Mouse (Mus musculus): ENCODE measurements around the gene Bloc1s2. TPM values are rescaled to one million over a fixed set of nuclear protein-coding genes. Genes with fewer than 3 reads are reported as not detected.

Bloc1s2 gene
- polyA plus RNA-seq, 1 experiment: 13.0 TPM

DNA sequence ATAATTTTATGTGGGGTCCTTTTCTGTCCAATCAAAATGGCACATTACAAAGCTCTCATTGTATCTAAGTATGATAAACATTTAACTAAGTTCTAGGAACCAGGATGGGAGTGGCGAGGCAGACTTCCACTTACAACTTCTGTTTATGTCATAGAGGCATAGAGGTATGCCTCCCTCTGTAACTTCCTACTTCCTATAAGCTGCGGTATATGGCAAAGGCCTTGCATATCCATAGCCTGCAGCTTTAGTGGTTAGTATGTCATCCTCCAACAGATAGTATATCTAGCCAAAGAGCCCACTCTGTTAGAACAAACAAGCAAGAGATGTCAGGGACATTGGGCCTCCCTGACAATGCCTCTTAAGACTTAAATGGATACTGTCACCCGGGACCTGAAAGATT lies 30.5 kb upstream of the Bloc1s2 start:
- Histone ChIP-seq H3K36me3 (ENCODE audit: control insufficient read depth, insufficient read depth, low read length) (no peaks in the 10 kb centered on the region), H3K4me1 (ENCODE audit: control insufficient read depth, insufficient read depth, insufficient read length, low read length) (no peaks in the 10 kb centered on the region), H3K4me3 (ENCODE audit: low read depth, low read length) (no peak overlapping the region), H3K27me3 (ENCODE audit: control insufficient read depth, insufficient read depth, low read length) (no peaks in the 10 kb centered on the region), H3K27ac (ENCODE audit: insufficient read depth, low read depth, low read length) (no peak overlapping the region)
- no peak for TF ChIP-seq POLR2A (IDR thresholded peaks at IDR 0.05; ENCODE audit: low read depth, low read length)
- TF ChIP-seq CTCF (IDR thresholded peaks at IDR 0.05; ENCODE audit: extremely low read depth, insufficient read length, insufficient replicate concordance, low read depth, low read length): no peak
- 71% methylated on average over 3 of the region's 3 CpGs for WGBS

DNA sequence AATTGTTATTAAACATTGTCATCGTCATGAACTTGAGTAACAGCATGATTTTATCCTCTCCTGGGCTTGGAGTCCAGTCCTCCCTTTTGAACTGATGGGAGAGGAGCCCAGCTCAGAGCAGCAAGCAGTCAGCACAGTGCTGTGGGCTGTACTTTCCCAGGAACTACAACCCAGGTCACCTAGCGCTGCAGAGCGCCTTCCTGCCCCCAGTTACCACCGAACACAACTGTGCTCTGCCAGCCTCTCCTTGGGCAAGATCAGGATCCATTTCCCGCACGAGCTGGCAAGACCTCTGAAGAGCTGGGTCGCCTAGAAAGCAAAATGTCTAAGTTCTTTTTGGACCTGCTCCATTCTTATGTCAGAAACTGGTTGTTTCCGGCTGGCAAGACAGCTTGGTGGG lies 28.6 kb upstream of the Bloc1s2 start:
- WGBS: 58% methylated on average over 8 of the region's 8 CpGs
- Histone ChIP-seq H3K4me1 (ENCODE audit: control insufficient read depth, insufficient read depth, insufficient read length, low read length) (no peaks in the 10 kb centered on the region), H3K36me3 (ENCODE audit: control insufficient read depth, insufficient read depth, low read length) (no peaks in the 10 kb centered on the region), H3K27me3 (ENCODE audit: control insufficient read depth, insufficient read depth, low read length) (no peaks in the 10 kb centered on the region), H3K4me3 (ENCODE audit: low read depth, low read length) (no peak overlapping the region), H3K27ac (ENCODE audit: insufficient read depth, low read depth, low read length) (no peak overlapping the region)
- TF ChIP-seq POLR2A (IDR thresholded peaks at IDR 0.05; ENCODE audit: low read depth, low read length) (no peak), CTCF (IDR thresholded peaks at IDR 0.05; ENCODE audit: extremely low read depth, insufficient read length, insufficient replicate concordance, low read depth, low read length) (no peak)

DNA sequence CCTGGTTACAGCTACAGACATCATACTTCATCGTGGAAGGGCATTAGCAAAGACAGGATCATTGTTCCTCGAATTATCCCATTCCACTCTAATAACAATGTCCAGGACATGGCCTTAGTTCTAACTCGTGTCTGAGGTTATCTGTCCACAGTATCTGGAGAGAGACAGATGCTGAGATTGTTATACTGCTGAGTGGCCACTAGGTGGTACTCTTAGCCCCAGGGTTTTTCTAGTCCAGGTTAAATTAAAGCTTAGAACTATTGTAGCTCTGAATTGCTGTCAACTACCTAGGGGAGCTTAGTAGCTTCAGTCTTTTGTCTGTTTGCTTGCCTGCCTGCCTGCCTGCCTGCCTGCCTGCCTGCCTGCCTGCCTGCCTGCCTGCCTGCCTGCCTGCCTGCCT lies 15.3 kb upstream of the Bloc1s2 start:
- Histone ChIP-seq H3K4me1 (ENCODE audit: control insufficient read depth, insufficient read depth, insufficient read length, low read length) (no peaks in the 10 kb centered on the region), H3K36me3 (ENCODE audit: control insufficient read depth, insufficient read depth, low read length) (no peaks in the 10 kb centered on the region), H3K27ac (ENCODE audit: insufficient read depth, low read depth, low read length) (no peak overlapping the region), H3K4me3 (ENCODE audit: low read depth, low read length) (no peak overlapping the region), H3K27me3 (ENCODE audit: control insufficient read depth, insufficient read depth, low read length) (no peaks in the 10 kb centered on the region)
- 11% methylated on average over 3 of the region's 3 CpGs for WGBS
- TF ChIP-seq CTCF (IDR thresholded peaks at IDR 0.05; ENCODE audit: extremely low read depth, insufficient read length, insufficient replicate concordance, low read depth, low read length): no peak
- no peak for TF ChIP-seq POLR2A (IDR thresholded peaks at IDR 0.05; ENCODE audit: low read depth, low read length)

DNA sequence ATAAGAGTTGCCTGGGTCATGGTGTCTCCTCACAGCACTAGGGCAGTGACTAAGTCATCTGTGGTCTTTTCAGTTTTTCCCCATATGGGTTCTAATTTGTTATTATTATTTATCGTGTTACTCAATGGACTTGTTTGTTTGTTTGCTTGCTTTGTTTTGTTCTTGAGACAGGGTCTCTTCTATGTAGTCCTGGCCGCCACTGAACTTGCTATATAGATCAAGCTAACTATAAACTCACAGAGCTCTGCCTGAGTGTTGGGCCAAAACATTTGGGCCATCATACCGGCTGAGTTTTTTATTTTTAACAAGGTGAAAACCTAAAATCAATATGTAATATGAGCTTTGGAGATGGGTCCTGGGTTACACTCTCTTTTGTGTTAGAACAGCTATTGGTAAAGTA lies 13.1 kb upstream of the Bloc1s2 start:
- WGBS: 76% methylated on average over 3 of the region's 3 CpGs

DNA sequence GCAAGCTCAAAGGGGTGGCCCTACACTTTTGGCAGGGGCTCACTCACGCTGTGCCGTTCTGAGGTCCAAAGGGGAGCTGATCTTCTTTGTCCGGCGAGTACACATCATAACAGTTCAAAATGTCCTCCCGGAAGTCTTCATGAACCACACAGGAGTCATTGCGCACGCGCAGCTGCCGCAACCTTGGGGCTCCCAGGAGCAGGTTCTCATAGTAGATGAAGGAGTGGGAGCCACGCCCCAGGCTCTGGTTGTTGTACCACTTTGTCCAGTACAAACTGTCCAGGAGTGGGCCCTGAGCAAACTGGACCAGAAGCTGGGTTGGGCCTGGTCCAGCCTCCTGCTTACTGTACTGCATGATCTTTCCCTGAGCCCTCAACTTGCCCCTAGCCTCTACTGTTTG lies 10.8 kb upstream of the Bloc1s2 start:
- 91% methylated on average over 10 of the region's 10 CpGs for WGBS
- no peak overlapping the region for H3K4me3 ChIP-seq (ENCODE audit: low read depth, low read length)
- no peaks in the 10 kb centered on the region for H3K27me3 ChIP-seq (ENCODE audit: control insufficient read depth, insufficient read depth, low read length)
- H3K4me1 ChIP-seq (ENCODE audit: control insufficient read depth, insufficient read depth, insufficient read length, low read length): no peaks in the 10 kb centered on the region
- H3K27ac ChIP-seq (ENCODE audit: insufficient read depth, low read depth, low read length): no peak overlapping the region
- TF ChIP-seq CTCF (IDR thresholded peaks at IDR 0.05; ENCODE audit: extremely low read depth, insufficient read length, insufficient replicate concordance, low read depth, low read length): no peak
- no peak for TF ChIP-seq POLR2A (IDR thresholded peaks at IDR 0.05; ENCODE audit: low read depth, low read length)
- no peaks in the 10 kb centered on the region for H3K36me3 ChIP-seq (ENCODE audit: control insufficient read depth, insufficient read depth, low read length)

More for the DNA sequence above, 13.1 kb upstream of the Bloc1s2 start:
- no peaks in the 10 kb centered on the region for H3K27me3 ChIP-seq (ENCODE audit: control insufficient read depth, insufficient read depth, low read length)
- H3K27ac ChIP-seq (ENCODE audit: insufficient read depth, low read depth, low read length): no peak overlapping the region
- no peak overlapping the region for H3K4me3 ChIP-seq (ENCODE audit: low read depth, low read length)
- TF ChIP-seq POLR2A (IDR thresholded peaks at IDR 0.05; ENCODE audit: low read depth, low read length): no peak
- TF ChIP-seq CTCF (IDR thresholded peaks at IDR 0.05; ENCODE audit: extremely low read depth, insufficient read length, insufficient replicate concordance, low read depth, low read length): no peak
- H3K4me1 ChIP-seq (ENCODE audit: control insufficient read depth, insufficient read depth, insufficient read length, low read length): no peaks in the 10 kb centered on the region
- H3K36me3 ChIP-seq (ENCODE audit: control insufficient read depth, insufficient read depth, low read length): no peaks in the 10 kb centered on the region

DNA sequence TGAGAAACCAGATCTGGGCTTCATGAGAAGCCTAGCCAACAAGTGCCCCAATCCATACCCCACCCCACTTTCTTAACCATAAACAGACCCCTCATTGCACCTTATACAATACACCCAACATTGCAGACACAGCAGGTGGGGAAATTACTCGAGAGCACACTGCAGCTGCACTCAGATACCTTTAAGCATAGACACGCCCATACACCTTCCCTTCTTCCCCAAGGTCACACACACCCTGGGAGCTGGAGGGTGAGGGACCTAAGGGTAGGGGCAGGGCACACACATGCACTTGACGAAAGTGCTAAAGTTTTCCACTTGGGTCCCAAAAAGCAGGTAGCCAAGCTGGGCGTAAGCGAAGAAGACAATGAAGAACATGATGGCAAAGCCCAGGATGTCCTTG lies 7.5 kb upstream of the Bloc1s2 start:
- TF ChIP-seq CTCF (IDR thresholded peaks at IDR 0.05; ENCODE audit: extremely low read depth, insufficient read length, insufficient replicate concordance, low read depth, low read length): no peak
- TF ChIP-seq POLR2A (IDR thresholded peaks at IDR 0.05; ENCODE audit: low read depth, low read length): no peak
- 61% methylated on average over 5 of the region's 5 CpGs for WGBS
- Histone ChIP-seq H3K4me3 (ENCODE audit: low read depth, low read length) (no peak overlapping the region), H3K27me3 (ENCODE audit: control insufficient read depth, insufficient read depth, low read length) (no peaks in the 10 kb centered on the region), H3K36me3 (ENCODE audit: control insufficient read depth, insufficient read depth, low read length) (no peaks in the 10 kb centered on the region), H3K4me1 (ENCODE audit: control insufficient read depth, insufficient read depth, insufficient read length, low read length) (no peaks in the 10 kb centered on the region), H3K27ac (ENCODE audit: insufficient read depth, low read depth, low read length) (no peak overlapping the region)

DNA sequence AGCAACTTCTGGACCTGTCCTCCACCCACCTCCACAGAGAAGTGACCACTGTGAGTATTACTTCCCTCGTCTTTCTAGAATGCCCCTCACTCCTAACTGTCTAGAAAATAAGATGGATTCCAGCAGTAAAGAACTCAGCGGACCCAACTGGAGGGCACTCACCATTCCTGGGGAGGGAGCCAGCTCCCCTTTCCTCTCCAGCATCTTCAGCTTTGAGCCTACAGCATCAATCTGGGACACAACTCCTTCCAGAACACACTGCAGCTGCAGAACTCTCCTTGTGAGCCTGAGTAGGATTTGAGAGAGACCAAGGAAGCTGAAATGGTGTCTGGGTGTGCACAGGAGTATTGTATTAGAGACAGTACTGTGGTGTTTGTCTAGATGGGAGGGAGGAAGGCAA lies 2.7 kb upstream of the Bloc1s2 start:
- no peak overlapping the region for H3K4me3 ChIP-seq (ENCODE audit: low read depth, low read length)
- H3K4me1 ChIP-seq (ENCODE audit: control insufficient read depth, insufficient read depth, insufficient read length, low read length): peaks cover 6% of the 10 kb centered on the region; the same call in 1 of the 2 replicates
- no peaks in the 10 kb centered on the region; the same call in 1 of the 2 replicates for H3K36me3 ChIP-seq (ENCODE audit: control insufficient read depth, insufficient read depth, low read length)
- H3K27ac ChIP-seq (ENCODE audit: insufficient read depth, low read depth, low read length): no peak overlapping the region
- 81% methylated on average over 2 of the region's 2 CpGs for WGBS
- no peaks in the 10 kb centered on the region; the same call in 1 of the 2 replicates for H3K27me3 ChIP-seq (ENCODE audit: control insufficient read depth, insufficient read depth, low read length)
- TF ChIP-seq CTCF (IDR thresholded peaks at IDR 0.05; ENCODE audit: extremely low read depth, insufficient read length, insufficient replicate concordance, low read depth, low read length) (no peak), POLR2A (IDR thresholded peaks at IDR 0.05; ENCODE audit: low read depth, low read length) (no peak)

Measured in small intestine, adult 2 months (tissue).